ENCODE assay signal across 7 mouse cellular contexts in the genomic region with DNA sequence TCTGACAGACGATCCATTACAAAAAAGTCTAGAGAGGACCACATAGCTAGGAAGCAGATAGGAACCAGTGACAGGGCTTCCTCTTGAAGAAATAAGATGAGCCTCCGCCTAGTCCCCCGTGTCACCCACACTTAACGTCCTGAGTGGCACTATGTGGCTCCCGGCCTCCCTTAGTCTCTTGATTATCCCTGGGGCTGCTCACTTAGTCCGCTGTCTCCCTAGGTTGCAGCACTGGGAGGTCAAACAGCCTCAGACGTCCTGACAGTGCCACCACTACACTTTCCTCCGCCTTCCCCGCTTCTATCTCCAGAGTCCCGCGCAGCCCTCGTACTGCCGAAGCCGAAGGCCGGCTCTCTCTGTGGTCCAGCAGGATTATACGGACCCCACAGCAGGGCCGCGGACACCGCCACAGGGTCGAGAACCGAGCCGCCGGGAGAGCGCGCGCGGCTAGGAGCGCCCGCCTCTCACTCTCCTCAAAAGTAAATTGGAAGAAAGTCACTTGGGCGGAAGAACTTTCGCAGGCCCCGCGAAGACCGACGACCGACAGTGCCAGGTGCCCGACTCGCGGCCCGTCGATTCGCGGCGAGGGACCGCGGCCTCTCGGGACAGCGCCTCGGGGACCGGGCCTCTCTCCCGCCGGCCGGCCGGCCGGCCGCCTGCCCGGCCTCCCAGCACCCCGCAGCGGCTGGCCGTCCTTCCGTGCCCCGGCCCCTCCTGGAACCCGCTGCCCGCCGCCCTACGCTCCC. TPM values are rescaled to one million over a fixed set of nuclear protein-coding genes. Genes with fewer than 3 reads are reported as not detected.
DNase-seq lines count a peak whose midpoint lies in the region; ATAC-seq and TF ChIP-seq lines count a peak whose summit lies in the region.

No protein-coding gene starts in this region.

- peak overlapping the region; percentile 91 for H3K4me2 ChIP-seq in lung, embryonic 14.5 days
- peak overlapping the region; percentile 96 for H3K4me2 ChIP-seq in forebrain, embryonic 13.5 days
- peak overlapping the region; percentile 98 for H3K4me2 ChIP-seq in neural tube, embryonic 13.5 days

- under 1% methylated on average over 66 of the region's 66 CpGs for WGBS in lung, embryonic 14.5 days
- 2% methylated on average over 57 of the region's 66 CpGs for WGBS in forebrain, embryonic 13.5 days
- WGBS in liver, adult 2 months = under 1% methylated on average over 65 of the region's 66 CpGs
- under 1% methylated on average over 66 of the region's 66 CpGs for WGBS in neural tube, embryonic 13.5 days

- no peaks in the 10 kb centered on the region for H3K9me3 ChIP-seq in lung, embryonic 14.5 days (ENCODE audit: low read depth, low read length)
- H3K9me3 ChIP-seq in forebrain, embryonic 13.5 days (replicated peaks) = no peaks in the 10 kb centered on the region
- no peaks in the 10 kb centered on the region for H3K9me3 ChIP-seq in neural tube, embryonic 13.5 days

- no peaks in the 10 kb centered on the region for H3K27me3 ChIP-seq in lung, embryonic 14.5 days (ENCODE audit: insufficient read depth, low read length)
- H3K27me3 ChIP-seq in forebrain, embryonic 13.5 days = 0 out of 2 replicates have a peak, but pooled peaks cover 4% of the 10 kb centered on the region
- H3K27me3 ChIP-seq in liver, adult 2 months (ENCODE audit: control insufficient read depth, insufficient read depth, low read length) = no peaks in the 10 kb centered on the region
- H3K27me3 ChIP-seq in neural tube, embryonic 13.5 days = no peaks in the 10 kb centered on the region

- H3K9ac ChIP-seq in lung, embryonic 14.5 days = peak overlapping the region; percentile 95
- peak overlapping the region; percentile 90 for H3K9ac ChIP-seq in forebrain, embryonic 13.5 days
- H3K9ac ChIP-seq in liver, adult 2 months (ENCODE audit: low read depth, low read length) = peak overlapping the region; percentile 98
- peak overlapping the region; percentile 86 for H3K9ac ChIP-seq in neural tube, embryonic 13.5 days

- H3K79me2 ChIP-seq in liver, adult 2 months (ENCODE audit: control insufficient read depth, insufficient read depth, low read length) = peaks cover 41% of the 10 kb centered on the region

- TF ChIP-seq CTCF in lung, embryonic 14.5 days (IDR thresholded peaks at IDR 0.05; ENCODE audit: low read depth) = no peak
- no peak for TF ChIP-seq CTCF in liver, adult 2 months (IDR thresholded peaks at IDR 0.05; ENCODE audit: low read depth, low read length)

- peak overlapping the region; percentile 72 for H3K27ac ChIP-seq in lung, embryonic 14.5 days (ENCODE audit: low read depth)
- peak overlapping the region; percentile 59 for H3K27ac ChIP-seq in forebrain, embryonic 13.5 days
- peak overlapping the region; percentile 57 for H3K27ac ChIP-seq in liver, adult 2 months (replicated peaks; ENCODE audit: insufficient read depth, low read depth, low read length)
- peak overlapping the region; percentile 73 for H3K27ac ChIP-seq in neural tube, embryonic 13.5 days (replicated peaks)

- DNase-seq in lung, embryonic 14.5 days = peak; percentile 21
- DNase-seq in lung, postnatal 36 days = no peak
- peak; percentile 9 for DNase-seq in T-cell, adult 2 months (ENCODE audit: low spot score)
- DNase-seq in liver, adult 2 months (ENCODE audit: extremely low read depth, low read depth, low spot score) = no peak
- no peak for DNase-seq in cerebellum, postnatal 14 days

- TF ChIP-seq POLR2A in liver, adult 2 months (IDR thresholded peaks at IDR 0.05; ENCODE audit: extremely low read depth, insufficient read depth, low read length) = no peak

- peaks cover 7% of the 10 kb centered on the region; the same call in 1 of the 2 replicates for H3K36me3 ChIP-seq in lung, embryonic 14.5 days (ENCODE audit: insufficient read depth)
- peaks cover 10% of the 10 kb centered on the region for H3K36me3 ChIP-seq in forebrain, embryonic 13.5 days (ENCODE audit: poor library complexity, severe bottlenecking)
- H3K36me3 ChIP-seq in liver, adult 2 months (ENCODE audit: control insufficient read depth, insufficient read depth, low read length) = no peaks in the 10 kb centered on the region
- peaks cover 18% of the 10 kb centered on the region; the same call in 1 of the 2 replicates for H3K36me3 ChIP-seq in neural tube, embryonic 13.5 days

- peak; percentile 55; the same call in 1 of the 2 replicates for ATAC-seq in lung, embryonic 14.5 days (ENCODE audit: insufficient read depth)
- ATAC-seq in forebrain, embryonic 13.5 days = peak; percentile 34
- peak; percentile 62; the same call in 1 of the 2 replicates for ATAC-seq in neural tube, embryonic 13.5 days (ENCODE audit: low read depth)

- peaks cover 10% of the 10 kb centered on the region for H3K4me1 ChIP-seq in lung, embryonic 14.5 days (ENCODE audit: insufficient read depth)
- peaks cover 19% of the 10 kb centered on the region for H3K4me1 ChIP-seq in forebrain, embryonic 13.5 days
- peaks cover 23% of the 10 kb centered on the region for H3K4me1 ChIP-seq in liver, adult 2 months (ENCODE audit: control insufficient read depth, insufficient read depth, low read length)
- peaks cover 37% of the 10 kb centered on the region for H3K4me1 ChIP-seq in neural tube, embryonic 13.5 days (replicated peaks)

- peak overlapping the region; percentile 94 for H3K4me3 ChIP-seq in lung, embryonic 14.5 days (ENCODE audit: low read depth, low read length)
- H3K4me3 ChIP-seq in forebrain, embryonic 13.5 days = peak overlapping the region; percentile 96
- peak overlapping the region; percentile 86 for H3K4me3 ChIP-seq in liver, adult 2 months (ENCODE audit: insufficient read depth, low read depth, low read length)
- H3K4me3 ChIP-seq in neural tube, embryonic 13.5 days = peak overlapping the region; percentile 94

RNA-seq across cellular contexts. Expression of gene Mob2, which starts 0.5 kb away (rescaled TPM):
- polyA plus RNA-seq in lung, embryonic 14.5 days (2014; fragmentation: Nextera tagmentation; extraction: Ambion mirVana) = 76.2 and 78.4 TPM in 2 replicates
- polyA plus RNA-seq in forebrain, embryonic 13.5 days (2015; fragmentation: Nextera tagmentation; extraction: Ambion mirVana) = 51.0 and 58.1 TPM in 2 replicates
- total RNA-seq in liver, adult 2 months (2014; rRNA removed) = 26.2 and 27.6 TPM in 2 replicates
- polyA plus RNA-seq in liver, adult 2 months (2012; rRNA removed) = 24.0 and 26.4 TPM in 2 replicates
- 51.3 and 52.8 TPM in 2 replicates for polyA plus RNA-seq in neural tube, embryonic 13.5 days (2015; fragmentation: Nextera tagmentation; extraction: Ambion mirVana)

RNA-seq across cellular contexts. Expression of gene Dusp8, which starts 35.3 kb away (rescaled TPM):
- polyA plus RNA-seq in lung, embryonic 14.5 days (2014; fragmentation: Nextera tagmentation; extraction: Ambion mirVana) = 1.8 and 1.9 TPM in 2 replicates
- polyA plus RNA-seq in forebrain, embryonic 13.5 days (2015; fragmentation: Nextera tagmentation; extraction: Ambion mirVana) = 44.1 and 55.6 TPM in 2 replicates
- total RNA-seq in liver, adult 2 months (2014; rRNA removed) = under 0.01 and 0.07 TPM in 2 replicates
- polyA plus RNA-seq in liver, adult 2 months (2012; rRNA removed) = 0.16 and 0.48 TPM in 2 replicates
- polyA plus RNA-seq in neural tube, embryonic 13.5 days (2015; fragmentation: Nextera tagmentation; extraction: Ambion mirVana) = 88.4 and 96.1 TPM in 2 replicates

Comparison
In these comparisons a context has a peak if more than half of its experiments do, and no peak if none do; other contexts are left out.
1. DNase-seq: peak in lung, embryonic 14.5 days (single experiment) and T-cell, adult 2 months (single experiment); none in lung, postnatal 36 days (single experiment), liver, adult 2 months (single experiment) and cerebellum, postnatal 14 days (0 of 2).
2. RNA of gene Dusp8, which starts 35.3 kb away (polyA plus RNA-seq): 88.4 to 96.1 TPM in neural tube, embryonic 13.5 days and 44.1 to 55.6 TPM in forebrain, embryonic 13.5 days; 1.8 to 1.9 TPM in lung, embryonic 14.5 days and 0.16 to 0.48 TPM in liver, adult 2 months; every median in the first group is over 10 times any median in the second.
3. Peak in every context shown above with its lines, with median percentiles within 50 percentile points of each other: ATAC-seq, H3K27ac ChIP-seq, H3K4me2 ChIP-seq, H3K4me3 ChIP-seq and H3K9ac ChIP-seq.